Mouse (Mus musculus) lung, postnatal 10 days (tissue): Measurements from ENCODE around the gene Cd3g.
"Not testable (repeated sequence)": the region's sequence is repeated elsewhere in the genome, so short reads cannot be mapped to it uniquely, and the experiment has no call there.

ENCODE experiments used
- DNase-seq: peaks from one replicate; pipeline ENCODE4 v3.0.0; 2021

Gene Cd3g

GRCm38 (mm10) chr9:44983001-44983400, 2.8 kb upstream of the Cd3g start:
- no peak for DNase-seq

- no peak for DNase-seq
Observed at GRCm38 (mm10) chr9:44982531-44982930, 2.3 kb upstream of the Cd3g start.

- DNase-seq, result no peak
Observed at GRCm38 (mm10) chr9:44982081-44982480, 1.9 kb upstream of the Cd3g start.

GRCm38 (mm10) chr9:44981676-44982075, 1.4 kb upstream of the Cd3g start, which contains the start of gene Cd3d:
Cd3d (plus strand) TSS chr9:44981786.
- DNase-seq, result no peak

- DNase-seq, result no peak
Observed at GRCm38 (mm10) chr9:44981104-44981503, 873 bp upstream of the Cd3g start.

GRCm38 (mm10) chr9:44979806-44980205, 425 bp downstream of the Cd3g start:
- DNase-seq, result no peak

GRCm38 (mm10) chr9:44977813-44978212, 2.4 kb downstream of the Cd3g start:
- no peak for DNase-seq

DNA sequence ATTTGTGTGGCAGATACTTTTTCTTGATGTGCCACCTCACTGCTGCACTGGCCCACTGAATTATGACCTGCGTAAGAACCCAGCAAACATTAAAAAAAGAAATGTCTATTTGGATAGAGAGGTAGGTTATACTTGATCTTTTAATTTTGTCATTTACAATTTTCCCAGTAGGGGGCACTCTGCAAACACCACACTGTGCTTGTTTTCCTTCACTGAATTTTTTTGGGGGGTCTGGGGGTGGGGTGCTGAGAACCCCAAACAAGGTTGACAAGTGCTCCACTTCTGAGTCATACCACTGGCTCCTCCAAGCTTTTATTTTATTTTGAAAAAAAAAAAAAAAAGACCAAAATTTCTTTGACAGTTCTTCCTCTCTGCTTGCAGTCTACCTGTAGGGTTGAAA, 10.8 kb downstream of the Cd3g start:
- DNase-seq, result no peak

DNA sequence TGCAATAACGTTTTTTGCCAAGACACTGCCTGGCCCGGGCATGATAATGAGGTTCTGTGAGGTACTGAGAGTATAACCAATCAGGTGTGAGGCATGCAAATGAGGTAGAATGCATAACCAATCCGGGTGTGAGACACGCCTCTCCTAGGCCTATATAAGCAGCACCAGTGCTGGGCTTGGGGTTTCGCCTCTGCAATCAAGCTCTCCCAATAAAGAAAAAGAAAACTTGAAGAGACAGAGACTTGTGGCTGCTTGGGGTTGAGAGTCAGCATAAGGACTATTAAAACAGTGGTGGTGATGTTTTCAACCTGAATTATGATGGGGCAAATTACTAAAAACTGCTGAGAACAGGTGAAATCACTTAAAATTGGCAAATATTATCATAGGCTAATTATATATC, 12.5 kb downstream of the Cd3g start:
- DNase-seq, result not testable (repeated sequence)

GRCm38 (mm10) chr9:44966815-44967242, 13.4 kb downstream of the Cd3g start:
- peak; percentile 87 for DNase-seq

DNA sequence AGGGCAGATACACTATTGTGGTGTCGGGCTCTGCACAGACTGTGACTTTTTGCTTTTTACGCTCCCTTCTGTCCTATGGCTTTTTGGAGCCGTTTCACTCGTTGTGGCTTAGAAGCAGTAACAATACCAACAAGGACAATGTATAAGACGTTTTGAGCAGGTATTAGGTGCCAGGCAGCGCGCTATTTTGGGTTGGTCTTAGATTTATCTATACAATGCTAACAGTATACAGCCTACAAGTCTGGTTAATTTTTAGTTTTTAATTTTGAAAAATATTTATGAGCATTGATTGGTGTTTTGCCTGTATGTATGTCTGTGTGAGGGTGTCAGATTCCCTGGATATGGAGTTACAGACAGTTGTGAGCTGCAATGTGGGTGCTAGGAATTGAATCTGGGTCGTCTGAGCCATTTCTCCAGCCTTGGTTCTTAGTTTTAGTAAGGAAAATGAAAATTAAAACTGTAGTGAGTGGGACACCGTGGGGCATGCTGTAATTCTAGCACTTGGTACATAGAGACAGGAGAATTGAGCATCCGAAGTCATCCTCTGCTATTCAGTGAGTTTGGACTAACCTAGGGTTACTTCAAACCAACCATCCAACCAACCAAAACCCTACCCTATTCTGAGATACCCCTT, 14.3 kb downstream of the Cd3g start:
- no peak for DNase-seq

DNA sequence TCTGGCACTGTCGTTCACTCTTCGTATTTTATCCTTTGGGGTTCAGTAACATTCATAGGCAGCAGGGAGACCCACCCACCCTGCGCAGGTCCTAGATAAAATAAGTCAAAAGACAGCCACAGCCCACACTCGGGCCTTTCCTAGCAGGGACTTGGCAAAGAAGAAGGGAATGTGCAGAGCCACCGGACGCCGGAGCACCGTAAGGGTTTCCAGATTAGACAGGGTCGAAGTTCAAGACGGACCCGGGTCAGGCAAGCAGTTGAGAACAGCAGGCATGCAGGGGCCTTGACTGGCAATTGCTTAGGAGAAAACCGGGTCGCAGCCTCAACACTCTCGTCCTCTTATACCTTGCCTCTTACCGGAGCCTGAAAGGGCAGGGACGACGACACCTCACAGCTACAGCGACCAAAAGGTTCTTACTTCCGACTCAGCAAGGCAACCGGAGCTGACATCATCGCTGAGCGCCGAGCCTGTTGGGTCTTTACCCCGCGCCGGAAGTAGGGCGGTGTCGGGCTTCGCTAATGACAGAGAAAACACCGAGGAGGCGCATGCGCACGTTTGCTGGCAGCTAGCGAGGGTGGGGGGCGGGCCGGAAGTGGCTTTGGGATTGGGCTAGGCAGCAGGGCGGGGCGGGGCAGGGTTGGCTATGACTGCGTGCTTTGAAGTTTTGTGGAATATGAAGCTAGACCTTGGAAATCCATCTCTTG, 15.0 kb downstream of the Cd3g start, which contains the start of gene Ube4a:
Ube4a (minus strand) TSS at position 475 of the 707 bp plus-strand sequence.
- peak; percentile 99 for DNase-seq

DNA sequence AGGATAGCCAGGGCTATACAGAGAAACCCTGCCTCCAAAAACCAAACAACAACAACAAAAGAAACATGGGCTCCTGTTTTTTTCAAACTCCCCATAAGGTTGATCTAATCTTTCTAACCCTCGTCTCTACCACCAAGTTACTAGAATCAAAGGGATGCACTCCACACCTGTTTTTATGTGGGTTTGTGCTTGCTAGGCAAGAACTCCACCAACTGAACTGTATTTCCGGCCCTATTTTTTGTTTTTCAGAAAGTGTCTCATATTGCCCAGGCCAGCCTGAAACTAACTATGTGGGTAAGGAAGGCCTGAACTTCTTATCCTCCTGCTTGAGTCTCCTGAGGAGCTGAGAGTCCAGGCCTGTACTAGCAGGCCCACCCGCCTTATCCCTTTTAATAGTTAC, 25.8 kb downstream of the Cd3g start:
- no peak for DNase-seq

- DNase-seq, result no peak
Observed at GRCm38 (mm10) chr9:44947836-44948235, 32.4 kb downstream of the Cd3g start.

DNA sequence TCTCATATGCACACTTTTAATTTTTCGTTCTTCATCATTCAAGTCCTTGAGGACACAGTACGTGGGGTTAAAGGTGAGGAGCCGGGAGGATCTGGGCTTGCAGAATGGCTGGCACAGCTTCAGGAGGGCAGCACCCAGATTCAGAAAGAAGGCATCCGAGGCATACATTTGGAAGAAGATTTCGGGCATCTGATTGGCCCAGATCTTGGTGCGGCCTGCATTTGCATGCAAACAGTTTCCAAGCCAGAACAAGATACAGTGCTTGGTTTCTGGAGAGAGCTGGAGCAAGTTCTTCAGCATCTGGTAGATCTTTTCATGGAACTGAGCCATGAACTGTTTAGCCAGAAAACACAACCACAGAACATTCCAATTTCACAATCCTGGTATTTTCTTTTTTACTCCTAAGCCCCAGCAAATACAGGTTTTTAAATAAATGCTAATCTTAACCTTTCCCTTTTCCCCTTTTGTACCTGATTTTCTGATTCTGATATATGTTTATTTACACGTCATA, 34.0 kb downstream of the Cd3g start:
- peak; percentile 6 for DNase-seq

DNA sequence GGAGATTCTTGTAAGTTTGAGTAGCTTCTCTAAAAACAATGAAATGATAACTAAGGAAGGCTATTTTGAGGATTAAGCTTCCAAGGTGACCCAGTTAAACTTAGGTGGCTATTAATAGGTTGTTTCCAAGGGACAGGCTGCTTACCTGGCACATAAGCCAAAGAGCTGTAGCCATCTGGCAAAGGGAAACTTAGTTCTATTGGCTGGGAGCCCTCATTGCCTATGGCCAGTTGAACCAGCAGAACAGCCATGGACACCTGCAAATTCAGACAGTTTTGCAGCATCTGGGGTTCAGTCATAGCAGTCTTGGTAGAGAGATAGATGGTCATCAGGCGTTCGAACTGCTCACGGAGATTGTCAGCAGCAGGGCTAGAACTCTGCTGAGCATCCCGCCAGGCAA, 37.8 kb downstream of the Cd3g start:
- no peak for DNase-seq

- DNase-seq, result no peak
Observed at GRCm38 (mm10) chr9:44941756-44942155, 38.5 kb downstream of the Cd3g start.

DNA sequence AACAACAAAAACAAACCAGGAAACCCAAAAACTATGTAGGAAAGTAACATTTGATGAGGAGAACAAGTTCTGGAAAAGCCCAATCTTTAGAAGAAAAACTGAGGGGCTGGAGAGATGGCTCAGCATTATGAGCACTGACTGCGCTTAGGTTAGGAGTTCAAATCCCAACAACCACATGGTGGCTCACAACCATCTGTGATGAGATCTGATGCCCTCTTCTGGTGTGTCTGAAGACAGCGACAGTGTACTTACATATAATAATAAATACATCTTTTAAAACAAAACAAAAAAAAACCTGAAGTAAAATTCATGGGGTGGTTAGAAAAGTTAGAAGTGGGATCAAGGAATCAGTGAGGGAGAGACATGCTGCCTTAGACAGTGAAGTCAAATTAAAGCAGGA, 58.7 kb downstream of the Cd3g start:
- DNase-seq, result no peak

GRCm38 (mm10) chr9:44921123-44921468, 59.1 kb downstream of the Cd3g start:
- DNase-seq, result peak; percentile 73

DNA sequence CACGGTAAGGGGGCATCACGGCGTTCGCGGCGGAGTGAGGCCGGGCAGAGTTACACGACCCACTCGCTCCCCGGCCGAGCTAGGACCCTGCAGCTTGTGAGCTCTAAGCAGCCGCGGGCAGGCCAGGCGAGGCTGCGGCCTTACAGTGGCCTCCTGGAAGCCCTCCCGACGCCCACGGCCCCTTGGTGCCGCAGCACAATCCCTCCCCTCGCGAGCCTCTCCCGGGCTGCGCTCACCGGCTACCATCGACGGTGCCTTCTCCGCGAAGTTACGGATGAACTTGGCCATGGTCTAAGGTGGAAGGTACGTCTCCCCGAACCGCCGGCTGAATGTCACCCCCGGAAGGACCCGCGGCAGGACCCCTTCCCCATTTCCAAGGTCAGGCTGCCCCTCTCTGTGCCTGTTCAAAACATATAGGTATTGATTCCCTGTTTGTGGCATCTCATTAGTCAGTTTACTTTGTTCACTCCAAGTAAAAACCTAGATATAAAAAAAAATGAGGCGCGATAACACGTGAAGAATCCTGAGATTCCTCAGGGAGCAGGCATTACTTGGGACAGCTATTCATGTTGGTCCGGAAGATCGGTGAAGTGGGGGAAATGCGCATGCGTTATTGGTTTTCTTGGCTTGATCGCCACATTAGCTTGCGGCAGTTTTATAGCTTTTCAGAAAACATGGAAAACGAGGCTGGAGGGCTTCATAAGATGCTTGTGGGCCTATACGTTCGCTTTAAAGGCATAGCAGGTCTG, 59.7 kb downstream of the Cd3g start, which contains the start of gene Atp5l:
Atp5l (minus strand) TSS at position 369 of the 749 bp plus-strand sequence.
- DNase-seq, result peak; percentile 93

DNA sequence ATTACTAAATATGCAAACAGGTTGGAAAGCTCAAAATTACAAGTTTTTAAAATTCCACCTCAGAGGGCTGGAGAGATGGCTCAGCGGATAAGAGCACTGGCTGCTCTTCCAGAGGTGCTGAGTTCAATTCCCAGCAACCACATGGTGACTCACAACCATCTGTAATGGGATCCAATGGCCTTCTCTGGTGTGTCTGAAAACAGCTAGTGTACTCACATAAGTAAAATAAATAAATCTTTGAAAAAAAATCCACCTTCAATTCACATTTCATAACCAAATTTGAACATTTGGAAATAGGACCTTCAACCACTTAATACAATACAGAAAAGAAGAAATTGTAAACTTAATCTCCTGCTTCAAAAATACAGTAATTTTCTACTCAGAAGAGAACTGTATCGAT, 60.6 kb downstream of the Cd3g start:
- no peak for DNase-seq
